Mouse (Mus musculus) brain, embryonic 14.5 days (tissue): ENCODE results near the gene Pola1.

Experiments used
- CTCF ChIP-seq: fragments of 200-500 bp; IDR thresholded peaks from 2 replicates; pipeline ENCODE4 v1.5.1; 2012; ENCODE audit warnings: inconsistent platforms, mild to moderate bottlenecking, moderate library complexity, borderline replicate concordance; ENCODE audit not compliant: insufficient read depth, insufficient read length; ENCODE audit errors: extremely low read depth
- POLR2A ChIP-seq: fragments of 200-500 bp; IDR thresholded peaks from 2 replicates; pipeline ENCODE4 v1.6.1; 2012; ENCODE audit warnings: mild to moderate bottlenecking, inconsistent platforms, borderline replicate concordance; ENCODE audit not compliant: poor library complexity, insufficient read depth, insufficient read length, severe bottlenecking; ENCODE audit errors: extremely low read depth

DNA sequence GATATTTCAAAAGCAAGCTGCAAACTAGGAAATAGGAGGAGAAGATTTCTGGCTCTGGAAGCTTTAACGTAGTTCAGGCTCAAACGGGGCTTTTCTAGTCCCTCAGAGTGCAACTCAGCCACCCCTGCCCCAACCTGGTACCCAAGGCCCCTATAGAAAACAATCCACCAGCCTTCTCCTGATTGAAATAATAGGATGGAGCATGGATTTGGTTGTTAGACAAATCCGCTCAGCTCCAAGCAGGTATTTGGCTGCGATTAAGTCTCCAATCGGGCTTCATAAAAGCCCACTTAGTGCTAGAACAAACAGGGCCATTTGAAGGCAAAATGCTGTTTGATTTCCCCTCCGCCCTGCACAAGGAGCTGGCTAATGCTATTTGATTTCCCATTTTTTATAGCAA, 339.9 kb downstream of the Pola1 start:
- TF ChIP-seq POLR2A, result no peak
- no peak for TF ChIP-seq CTCF
